Mouse (Mus musculus) layer of hippocampus, adult 11-12 months (tissue): Measurements from ENCODE around the gene Capn12.

Experiments
- DNase-seq: peaks from one replicate; pipeline ENCODE4 v3.0.0; 2022; ENCODE audit warnings: low spot score

The Capn12 gene

GRCm38 (mm10) chr7:28921178-28921577 lies 40.0 kb downstream of the Capn12 start:
- no peak for DNase-seq

GRCm38 (mm10) chr7:28921722-28922465 lies 40.7 kb downstream of the Capn12 start:
- DNase-seq: no peak

GRCm38 (mm10) chr7:28922606-28923005 lies 41.4 kb downstream of the Capn12 start:
- DNase-seq: no peak

- no peak for DNase-seq
Observed at GRCm38 (mm10) chr7:28923865-28924291, 42.7 kb downstream of the Capn12 start.

GRCm38 (mm10) chr7:28924802-28925201 lies 43.6 kb downstream of the Capn12 start:
- DNase-seq: no peak

- DNase-seq: no peak
Observed at GRCm38 (mm10) chr7:28925317-28925716, 44.1 kb downstream of the Capn12 start.

GRCm38 (mm10) chr7:28926172-28926571 lies 45.0 kb downstream of the Capn12 start:
- DNase-seq: no peak

- DNase-seq: no peak
Observed at GRCm38 (mm10) chr7:28929381-28929780, 48.2 kb downstream of the Capn12 start.

- DNase-seq: no peak
Observed at GRCm38 (mm10) chr7:28930320-28931031, 49.3 kb downstream of the Capn12 start.

- DNase-seq: no peak
Observed at GRCm38 (mm10) chr7:28931032-28931694, 49.9 kb downstream of the Capn12 start.

GRCm38 (mm10) chr7:28931695-28932039 lies 50.4 kb downstream of the Capn12 start:
- DNase-seq: no peak

- DNase-seq: no peak
Observed at GRCm38 (mm10) chr7:28932421-28933041, 51.3 kb downstream of the Capn12 start.

GRCm38 (mm10) chr7:28933825-28934224 lies 52.6 kb downstream of the Capn12 start:
- no peak for DNase-seq

GRCm38 (mm10) chr7:28936787-28937186 lies 55.6 kb downstream of the Capn12 start:
- DNase-seq: no peak

- DNase-seq: no peak
Observed at GRCm38 (mm10) chr7:28938654-28939053, 57.4 kb downstream of the Capn12 start.

GRCm38 (mm10) chr7:28939418-28940183 lies 58.4 kb downstream of the Capn12 start:
- no peak for DNase-seq

- DNase-seq: no peak
Observed at GRCm38 (mm10) chr7:28941129-28941528, 59.9 kb downstream of the Capn12 start.

- no peak for DNase-seq
Observed at GRCm38 (mm10) chr7:28941542-28941941, 60.3 kb downstream of the Capn12 start.
